Comparison of ENCODE assay signal across 26 mouse cellular contexts in the genomic region with DNA sequence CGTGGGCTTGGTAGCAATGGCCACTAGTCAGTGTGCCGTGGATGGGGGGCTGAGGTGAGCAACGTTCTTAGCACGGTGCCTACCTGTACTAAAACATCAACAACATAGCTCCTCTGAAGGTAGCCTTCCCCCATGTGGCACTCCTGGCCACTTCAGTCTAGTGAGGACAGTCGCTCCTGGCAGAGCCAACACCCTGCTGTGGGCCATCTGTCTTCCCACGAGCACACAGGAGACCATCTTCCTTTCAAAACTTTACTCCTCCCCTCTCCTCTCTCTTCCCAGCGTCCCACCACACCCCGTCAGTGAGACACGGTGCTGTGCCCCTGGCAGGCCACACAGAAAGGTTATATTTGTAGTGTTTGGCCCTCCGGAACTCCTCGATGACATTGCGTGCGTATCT. TPM values are rescaled to one million over a fixed set of nuclear protein-coding genes. Genes with fewer than 3 reads are reported as not detected.
DNase-seq lines count a peak whose midpoint lies in the region; ATAC-seq lines count a peak whose summit lies in the region.
"Had no signal": no experiment of that assay in that cellular context is flagged by ENCODE, and none has a peak within 500 bp of the region (broad histone marks: within the 10 kb centered on the region; RNA-seq: fewer than 3 reads in every experiment).

No protein-coding gene starts in this region.

- no peak overlapping the region for H3K4me3 ChIP-seq in heart, embryonic 10.5 days
- H3K4me3 ChIP-seq in midbrain, embryonic 13.5 days (replicated peaks) = no peak overlapping the region
- no peak overlapping the region for H3K4me3 ChIP-seq in midbrain, embryonic 16.5 days (ENCODE audit: low read depth, low read length)
- H3K4me3 ChIP-seq: heart, embryonic 13.5 days; limb, embryonic 13.5 days; liver, embryonic 13.5 days; neural tube, embryonic 15.5 days had no signal

- no peak for ATAC-seq in midbrain, embryonic 13.5 days
- ATAC-seq in midbrain, embryonic 16.5 days = no peak
- no peak for ATAC-seq in granulocyte monocyte progenitor cell, adult 5-6 weeks (replicated peaks; ENCODE audit: poor library complexity, severe bottlenecking)
- ATAC-seq: activated CD4-positive, CD25-positive, alpha-beta regulatory T cell, adult 4 months had no signal

- 74% methylated on average over 13 of the region's 13 CpGs for WGBS in heart, embryonic 10.5 days
- WGBS in midbrain, embryonic 13.5 days = 63% methylated on average over 13 of the region's 13 CpGs
- WGBS in midbrain, embryonic 16.5 days = 60% methylated on average over 13 of the region's 13 CpGs

- H3K27me3 ChIP-seq in heart, embryonic 10.5 days (ENCODE audit: insufficient read depth, poor library complexity, severe bottlenecking) = no peaks in the 10 kb centered on the region
- H3K27me3 ChIP-seq in midbrain, embryonic 13.5 days = 0 out of 2 replicates have a peak, but pooled peaks cover 3% of the 10 kb centered on the region
- no peaks in the 10 kb centered on the region for H3K27me3 ChIP-seq in midbrain, embryonic 16.5 days (ENCODE audit: control insufficient read depth, insufficient read depth, low read depth, low read length)
- H3K27me3 ChIP-seq: heart, embryonic 13.5 days; limb, embryonic 13.5 days; liver, embryonic 13.5 days; neural tube, embryonic 15.5 days had no signal

- H3K9me3 ChIP-seq in heart, embryonic 10.5 days = no peaks in the 10 kb centered on the region
- no peaks in the 10 kb centered on the region for H3K9me3 ChIP-seq in midbrain, embryonic 13.5 days
- no peaks in the 10 kb centered on the region for H3K9me3 ChIP-seq in midbrain, embryonic 16.5 days (replicated peaks; ENCODE audit: control insufficient read depth, low read length, poor library complexity, severe bottlenecking)
- H3K9me3 ChIP-seq: heart, embryonic 13.5 days; limb, embryonic 13.5 days; liver, embryonic 13.5 days; neural tube, embryonic 15.5 days had no signal

- 0 out of 2 replicates have a peak overlapping the region, but pooled peaks have one; percentile 16 for H3K9ac ChIP-seq in midbrain, embryonic 13.5 days (replicated peaks)
- H3K9ac ChIP-seq in midbrain, embryonic 16.5 days (ENCODE audit: low read depth, low read length) = no peak overlapping the region
- H3K9ac ChIP-seq: heart, embryonic 13.5 days; limb, embryonic 13.5 days; liver, embryonic 13.5 days; lung, embryonic 14.5 days; neural tube, embryonic 15.5 days had no signal

- no peak overlapping the region for H3K4me2 ChIP-seq in midbrain, embryonic 13.5 days (replicated peaks)
- no peak overlapping the region for H3K4me2 ChIP-seq in midbrain, embryonic 16.5 days (ENCODE audit: low read length)
- H3K4me2 ChIP-seq: heart, embryonic 13.5 days; limb, embryonic 13.5 days; liver, embryonic 13.5 days; lung, embryonic 14.5 days; neural tube, embryonic 15.5 days had no signal

- H3K36me3 ChIP-seq in heart, embryonic 10.5 days = peaks cover 56% of the 10 kb centered on the region
- no peaks in the 10 kb centered on the region for H3K36me3 ChIP-seq in midbrain, embryonic 13.5 days
- H3K36me3 ChIP-seq in midbrain, embryonic 16.5 days (ENCODE audit: control insufficient read depth, insufficient read depth, low read length) = no peaks in the 10 kb centered on the region
- H3K36me3 ChIP-seq: G1E had no signal

- H3K27ac ChIP-seq in heart, embryonic 10.5 days = 0 out of 2 replicates have a peak overlapping the region, but pooled peaks have one; percentile 24
- no peak overlapping the region for H3K27ac ChIP-seq in midbrain, embryonic 13.5 days
- no peak overlapping the region for H3K27ac ChIP-seq in midbrain, embryonic 16.5 days (ENCODE audit: low read length)
- H3K27ac ChIP-seq: heart, embryonic 13.5 days; limb, embryonic 13.5 days; liver, embryonic 13.5 days; neural tube, embryonic 15.5 days had no signal

- intact Hi-C loops in heart, postnatal 10 days (cut with DNase I) = loop anchor here (5.0 kb wide), 1 partner anchor 912 kb away; no protein-coding TSS in a partner anchor

- peaks cover 43% of the 10 kb centered on the region for H3K4me1 ChIP-seq in heart, embryonic 10.5 days
- H3K4me1 ChIP-seq in midbrain, embryonic 13.5 days (replicated peaks) = peaks cover 28% of the 10 kb centered on the region
- peaks cover 7% of the 10 kb centered on the region for H3K4me1 ChIP-seq in midbrain, embryonic 16.5 days (ENCODE audit: control insufficient read depth, insufficient read depth, low read length)

- no peak for DNase-seq in heart, embryonic 10.5 days (ENCODE audit: low spot score)
- DNase-seq in heart, postnatal 10 days = no peak
- DNase-seq in cerebellum, postnatal 14 days = peak; percentile 81 to 89
- no peak for DNase-seq in adrenal gland, postnatal 36 days
- no peak for DNase-seq in kidney, adult 11 months
- DNase-seq: adrenal gland, postnatal 14 days; heart, adult 11 months; heart, postnatal 36 days; kidney, adult 9 months; kidney, postnatal 4 days; layer of hippocampus, adult 9-11 months; liver, embryonic 13.5 days; lung, embryonic 14.5 days; lung, postnatal 4 days; midbrain, embryonic 14.5 days; right cerebral cortex, postnatal 14 days; thymus, adult 18-20 months; thymus, postnatal 4 days had no signal

RNA-seq across cellular contexts. Expression of a gene that starts 37.2 kb away (rescaled TPM):
- polyA plus RNA-seq in heart, embryonic 10.5 days (2016; fragmentation: Nextera tagmentation; extraction: Ambion mirVana) = 129 and 183 TPM in 2 replicates
- 100 to 1,000 TPM; 166 to 180 TPM for total RNA-seq in heart, postnatal 10 days (2021)
- polyA plus RNA-seq in midbrain, embryonic 13.5 days (2015; fragmentation: Nextera tagmentation; extraction: Ambion mirVana) = 44.2 and 45.0 TPM in 2 replicates
- polyA plus RNA-seq in midbrain, embryonic 16.5 days (2015; fragmentation: Nextera tagmentation; extraction: Ambion mirVana) = 77.0 and 78.7 TPM in 2 replicates
- total RNA-seq in adrenal gland, postnatal 36 days (2021) = 10 to 100 TPM; 76.7 to 81.8 TPM
- total RNA-seq in granulocyte monocyte progenitor cell, adult 5-6 weeks (2014; fragmentation: Nextera tagmentation) = 72.5 and 97.7 TPM in 2 replicates
- total RNA-seq in granulocyte monocyte progenitor cell, adult 5-6 weeks (2017) = 97.8 and 98.0 TPM in 2 replicates
- total RNA-seq: G1E had no signal
- polyA plus RNA-seq: G1E had no signal

Comparison
In these comparisons a context has a peak if more than half of its experiments do, and no peak if none do; other contexts are left out.
1. DNase-seq: peak in cerebellum, postnatal 14 days (2 of 2); none in heart, embryonic 10.5 days (single experiment), heart, postnatal 10 days (0 of 2), adrenal gland, postnatal 36 days (0 of 2) and kidney, adult 11 months (single experiment).